In the genomic region with DNA sequence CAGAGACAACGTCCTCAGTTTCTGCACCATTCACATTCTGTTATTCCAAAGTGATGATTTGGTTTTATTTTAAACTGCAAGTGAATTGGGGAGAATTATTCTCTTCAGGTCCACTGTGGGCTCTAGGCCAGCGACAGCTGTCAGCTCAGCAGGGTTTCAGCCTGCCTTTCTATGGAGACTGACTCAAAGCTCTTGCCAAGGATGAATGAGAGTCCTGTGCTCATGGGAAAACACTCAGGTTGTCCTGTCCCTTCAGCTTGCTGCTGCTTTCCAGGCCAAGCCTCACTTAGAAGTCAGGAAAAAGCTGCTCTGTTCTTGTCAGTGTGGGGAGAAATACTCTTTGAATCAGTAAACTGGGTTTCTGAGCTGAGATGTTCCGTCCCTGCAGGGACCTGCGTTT, we compare ENCODE assay signal across 13 mouse cellular contexts.
A peak's percentile ranks its signal among the peaks of the same experiment; 100 is the strongest.
DNase-seq lines count a peak whose midpoint lies in the region; ATAC-seq lines count a peak whose summit lies in the region.
"Had no signal": no experiment of that assay in that cellular context is flagged by ENCODE, and none has a peak within 500 bp of the region (broad histone marks: within the 10 kb centered on the region; RNA-seq: fewer than 3 reads in every experiment).

No protein-coding gene starts in this region.

- no peak overlapping the region for H3K4me2 ChIP-seq in hindbrain, embryonic 12.5 days (replicated peaks)
- H3K4me2 ChIP-seq in heart, embryonic 11.5 days: no peak overlapping the region

- 57% methylated on average over 4 of the region's 4 CpGs for WGBS in hindbrain, embryonic 12.5 days
- 48% methylated on average over 4 of the region's 4 CpGs for WGBS in heart, embryonic 11.5 days (ENCODE audit: insufficient replicate concordance)

- no peaks in the 10 kb centered on the region for H3K27me3 ChIP-seq in hindbrain, embryonic 12.5 days
- no peaks in the 10 kb centered on the region for H3K27me3 ChIP-seq in heart, embryonic 11.5 days (ENCODE audit: control insufficient read depth, insufficient read depth, low read length)

- H3K27ac ChIP-seq in hindbrain, embryonic 12.5 days: peak overlapping the region; percentile 12; the same call in 1 of the 2 replicates
- H3K27ac ChIP-seq in heart, embryonic 11.5 days (ENCODE audit: low read depth, low read length): no peak overlapping the region

- ATAC-seq in frontal cortex, adult (ENCODE audit: low TSS enrichment): peak; percentile 57; the same call in 1 of the 2 replicates
- ATAC-seq in hindbrain, embryonic 12.5 days (ENCODE audit: low FRiP score): no peak
- no peak for ATAC-seq in heart, embryonic 11.5 days (replicated peaks; ENCODE audit: insufficient number of reproducible peaks, low FRiP score, low TSS enrichment)

- no peaks in the 10 kb centered on the region for H3K36me3 ChIP-seq in hindbrain, embryonic 12.5 days
- H3K36me3 ChIP-seq in heart, embryonic 11.5 days (ENCODE audit: control insufficient read depth, insufficient read depth, low read length): no peaks in the 10 kb centered on the region

- H3K9ac ChIP-seq in hindbrain, embryonic 12.5 days: no peak overlapping the region
- H3K9ac ChIP-seq in heart, embryonic 11.5 days (ENCODE audit: low read depth, low read length): no peak overlapping the region

- no peak overlapping the region for H3K4me3 ChIP-seq in hindbrain, embryonic 12.5 days
- no peak overlapping the region for H3K4me3 ChIP-seq in heart, embryonic 11.5 days (ENCODE audit: low read depth, low read length)

- DNase-seq in frontal cortex, adult 2 months (ENCODE audit: extremely low spot score in 1 of 2, low spot score in 1 of 2): no peak
- DNase-seq in right cerebral cortex, postnatal 10 days (ENCODE audit: low spot score in 2 of 2): peak; percentile 56 to 62
- DNase-seq in right cerebral cortex, adult 2 months (ENCODE audit: low spot score in 2 of 2): no peak
- peak; percentile 35 for DNase-seq in right cerebral cortex, postnatal 4 days
- no peak for DNase-seq in spleen, postnatal 14 days (ENCODE audit: low spot score in 2 of 2)
- DNase-seq: adrenal gland, adult 2 months; B cell, adult 2 months; kidney, postnatal 25 days; liver; lung, postnatal 4 days had no signal

- H3K4me1 ChIP-seq in hindbrain, embryonic 12.5 days: peaks cover 5% of the 10 kb centered on the region; the same call in 1 of the 2 replicates
- no peaks in the 10 kb centered on the region for H3K4me1 ChIP-seq in heart, embryonic 11.5 days (ENCODE audit: control insufficient read depth, insufficient read depth, low read length)

- no peaks in the 10 kb centered on the region for H3K9me3 ChIP-seq in hindbrain, embryonic 12.5 days (replicated peaks)
- no peaks in the 10 kb centered on the region for H3K9me3 ChIP-seq in heart, embryonic 11.5 days (replicated peaks; ENCODE audit: control insufficient read depth, low read length)

Comparison
In these comparisons a context has a peak if more than half of its experiments do, and no peak if none do; other contexts are left out.
1. DNase-seq: peak in right cerebral cortex, postnatal 10 days (2 of 2) and right cerebral cortex, postnatal 4 days (single experiment); none in frontal cortex, adult 2 months (0 of 2), right cerebral cortex, adult 2 months (0 of 2) and spleen, postnatal 14 days (0 of 2).